Mouse (Mus musculus): ENCODE measurements around the gene Olfr199.

DNA sequence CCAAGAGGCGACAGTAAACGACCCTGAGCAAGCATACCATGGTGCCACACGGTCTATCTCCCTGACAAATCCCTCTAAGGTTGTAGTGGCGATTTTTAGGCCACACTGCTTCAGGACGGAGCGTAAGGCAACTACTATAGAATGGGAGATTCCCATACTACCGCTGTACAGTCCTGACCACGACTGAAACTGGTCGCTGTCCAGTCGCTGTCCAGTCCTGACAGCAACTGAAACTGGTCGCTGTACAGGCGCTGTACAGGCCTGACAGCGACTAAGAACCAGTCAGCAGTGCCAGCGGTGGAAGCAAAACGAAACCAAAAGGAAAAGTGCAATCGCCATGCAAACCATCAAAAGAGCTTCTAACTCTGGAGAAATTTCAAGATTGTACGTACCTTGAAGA, 30.1 kb upstream of the Olfr199 start:
- no peak for TF ChIP-seq POLR2A (IDR thresholded peaks at IDR 0.05; ENCODE audit: control insufficient read depth, low read depth, low read length)
- no peak for TF ChIP-seq CTCF (IDR thresholded peaks at IDR 0.05; ENCODE audit: control insufficient read depth, insufficient read depth, insufficient replicate concordance, low read depth, low read length)
